Mouse (Mus musculus) forebrain, embryonic 15.5 days (tissue): Measurements from ENCODE around the gene Traf3ip1. TPM values are rescaled to one million over a fixed set of nuclear protein-coding genes. Genes with fewer than 3 reads are reported as not detected.
A peak's percentile ranks its signal among the peaks of the same experiment; 100 is the strongest.
"Not testable (repeated sequence)": the region's sequence is repeated elsewhere in the genome, so short reads cannot be mapped to it uniquely, and the experiment has no call there.

ENCODE experiments used
- ATAC-seq: fragments of 200-750 bp; cut with Nextera tagmentation; replicated peaks from 2 replicates; pipeline ENCODE4 v1.8.0; 2017; ENCODE audit warnings: mild to moderate bottlenecking, moderate TSS enrichment, moderate library complexity
- H3K27ac ChIP-seq: fragments of 300-500 bp; sonication (generic); replicated peaks from 2 replicates; pipeline ENCODE4 v1.5.1; 2015; ENCODE audit warnings: mild to moderate bottlenecking, inconsistent platforms
- H3K27me3 ChIP-seq: fragments of 300-500 bp; sonication (generic); 2 replicates; pipeline ENCODE4 v1.6.1; 2015; ENCODE audit warnings: inconsistent platforms
- H3K36me3 ChIP-seq: fragments of 300-500 bp; sonication (generic); 2 replicates; pipeline ENCODE4 v1.6.1; 2015; ENCODE audit warnings: mild to moderate bottlenecking, inconsistent platforms
- H3K4me1 ChIP-seq: fragments of 300-500 bp; sonication (generic); 2 replicates; pipeline ENCODE4 v1.6.1; 2015; ENCODE audit warnings: inconsistent platforms
- H3K4me2 ChIP-seq: fragments of 300-500 bp; sonication (generic); replicated peaks from 2 replicates; pipeline ENCODE4 v1.6.1; 2015; ENCODE audit warnings: mild to moderate bottlenecking, inconsistent platforms
- H3K4me3 ChIP-seq: fragments of 300-500 bp; sonication (generic); 2 replicates; pipeline ENCODE4 v1.5.1; 2015; ENCODE audit warnings: mild to moderate bottlenecking, inconsistent platforms
- H3K9ac ChIP-seq: fragments of 300-500 bp; sonication (generic); replicated peaks from 2 replicates; pipeline ENCODE4 v1.6.1; 2015; ENCODE audit warnings: mild to moderate bottlenecking, inconsistent platforms
- H3K9me3 ChIP-seq: fragments of 300-500 bp; sonication (generic); 2 replicates; pipeline ENCODE4 v1.6.1; 2016; ENCODE audit warnings: inconsistent platforms
- WGBS: fragments of 180-500 bp; shearing (Covaris S2); methylation state at CpG from one replicate; pipeline ENCODE4 v1.1.7; 2015; ENCODE audit warnings: mixed read lengths; 5-methylcytosine and 5-hydroxymethylcytosine counted together
- polyA plus RNA-seq: library from polyadenylated mRNA; unstranded; fragments of >200 nt; fragmentation: Nextera tagmentation; extraction: Ambion mirVana; gene quantifications from 2 replicates; pipeline ENCODE4 v1.2.1, GENCODE M21; 2015

Gene Traf3ip1
- polyA plus RNA-seq, 1 experiment from 2014 or later, result 9.5 TPM

- WGBS, result 94% methylated on average over 13 of the region's 13 CpGs
- not testable (repeated sequence) for H3K4me2 ChIP-seq, H3K4me1 ChIP-seq, H3K9ac ChIP-seq, H3K9me3 ChIP-seq, H3K27ac ChIP-seq, H3K36me3 ChIP-seq, ATAC-seq, H3K27me3 ChIP-seq, H3K4me3 ChIP-seq
Observed at GRCm38 (mm10) chr1:91478145-91478544, 16.3 kb upstream of the Traf3ip1 start.

GRCm38 (mm10) chr1:91478958-91479357 is 15.5 kb upstream of the Traf3ip1 start:
- ATAC-seq, result no peak
- Histone ChIP-seq H3K36me3 (no peaks in the 10 kb centered on the region), H3K4me2 (no peak overlapping the region), H3K9ac (no peak overlapping the region), H3K27me3 (no peaks in the 10 kb centered on the region), H3K4me3 (no peak overlapping the region), H3K4me1 (no peaks in the 10 kb centered on the region), H3K27ac (no peak overlapping the region), H3K9me3 (no peaks in the 10 kb centered on the region)
- WGBS, result 95% methylated on average over 1 of the region's 1 CpGs

- ATAC-seq, result no peak
- Histone ChIP-seq H3K9ac (no peak overlapping the region), H3K9me3 (no peaks in the 10 kb centered on the region), H3K4me2 (no peak overlapping the region), H3K27me3 (no peaks in the 10 kb centered on the region), H3K27ac (no peak overlapping the region), H3K36me3 (no peaks in the 10 kb centered on the region), H3K4me1 (no peaks in the 10 kb centered on the region), H3K4me3 (no peak overlapping the region)
- WGBS, result 79% methylated on average over 7 of the region's 7 CpGs
Observed at GRCm38 (mm10) chr1:91482616-91483211, 11.7 kb upstream of the Traf3ip1 start.

GRCm38 (mm10) chr1:91483304-91484010 is 11.0 kb upstream of the Traf3ip1 start:
- H3K36me3 ChIP-seq, result no peaks in the 10 kb centered on the region
- no peaks in the 10 kb centered on the region for H3K4me1 ChIP-seq
- no peak overlapping the region for H3K27ac ChIP-seq
- H3K27me3 ChIP-seq, result no peaks in the 10 kb centered on the region
- no peak overlapping the region for H3K9ac ChIP-seq
- 58% methylated on average over 10 of the region's 10 CpGs for WGBS
- no peaks in the 10 kb centered on the region for H3K9me3 ChIP-seq
- H3K4me3 ChIP-seq, result no peak overlapping the region
- no peak for ATAC-seq
- no peak overlapping the region for H3K4me2 ChIP-seq

GRCm38 (mm10) chr1:91484011-91484346 is 10.5 kb upstream of the Traf3ip1 start:
- Histone ChIP-seq H3K4me2 (no peak overlapping the region), H3K9me3 (no peaks in the 10 kb centered on the region), H3K4me1 (no peaks in the 10 kb centered on the region), H3K9ac (no peak overlapping the region), H3K4me3 (no peak overlapping the region), H3K27ac (no peak overlapping the region), H3K36me3 (no peaks in the 10 kb centered on the region), H3K27me3 (no peaks in the 10 kb centered on the region)
- WGBS, result 74% methylated on average over 5 of the region's 5 CpGs
- no peak for ATAC-seq

GRCm38 (mm10) chr1:91485422-91485821 is 9.0 kb upstream of the Traf3ip1 start:
- Histone ChIP-seq H3K36me3 (no peaks in the 10 kb centered on the region), H3K27ac (no peak overlapping the region), H3K27me3 (no peaks in the 10 kb centered on the region), H3K9ac (no peak overlapping the region), H3K4me1 (no peaks in the 10 kb centered on the region), H3K4me2 (no peak overlapping the region), H3K9me3 (no peaks in the 10 kb centered on the region), H3K4me3 (no peak overlapping the region)
- no peak for ATAC-seq
- WGBS, result 73% methylated on average over 3 of the region's 3 CpGs

GRCm38 (mm10) chr1:91486165-91486564 is 8.3 kb upstream of the Traf3ip1 start:
- Histone ChIP-seq H3K9ac (no peak overlapping the region), H3K9me3 (no peaks in the 10 kb centered on the region), H3K27ac (no peak overlapping the region), H3K4me3 (no peak overlapping the region), H3K27me3 (no peaks in the 10 kb centered on the region), H3K36me3 (no peaks in the 10 kb centered on the region), H3K4me2 (no peak overlapping the region), H3K4me1 (no peaks in the 10 kb centered on the region)
- no peak for ATAC-seq
- WGBS, result 93% methylated on average over 3 of the region's 3 CpGs

- H3K27me3 ChIP-seq, result no peaks in the 10 kb centered on the region
- WGBS, result 90% methylated on average over 1 of the region's 1 CpGs
- no peak overlapping the region for H3K4me2 ChIP-seq
- no peak overlapping the region for H3K27ac ChIP-seq
- ATAC-seq, result no peak
- H3K4me3 ChIP-seq, result no peak overlapping the region
- H3K4me1 ChIP-seq, result peaks cover 10% of the 10 kb centered on the region
- no peak overlapping the region for H3K9ac ChIP-seq
- no peaks in the 10 kb centered on the region for H3K36me3 ChIP-seq
- no peaks in the 10 kb centered on the region for H3K9me3 ChIP-seq
Observed at GRCm38 (mm10) chr1:91490322-91490721, 4.1 kb upstream of the Traf3ip1 start.

GRCm38 (mm10) chr1:91492740-91493139 is 1.7 kb upstream of the Traf3ip1 start:
- no peak overlapping the region for H3K9ac ChIP-seq
- no peak overlapping the region for H3K4me3 ChIP-seq
- peaks cover 19% of the 10 kb centered on the region for H3K4me1 ChIP-seq
- ATAC-seq, result no peak
- no peak overlapping the region for H3K4me2 ChIP-seq
- H3K9me3 ChIP-seq, result no peaks in the 10 kb centered on the region
- H3K27ac ChIP-seq, result no peak overlapping the region
- no peaks in the 10 kb centered on the region for H3K36me3 ChIP-seq
- 7% methylated on average over 2 of the region's 2 CpGs for WGBS
- H3K27me3 ChIP-seq, result no peaks in the 10 kb centered on the region

GRCm38 (mm10) chr1:91493938-91494337 is 509 bp upstream of the Traf3ip1 start:
- H3K4me3 ChIP-seq, result peak overlapping the region; percentile 66
- H3K27ac ChIP-seq, result no peak overlapping the region
- H3K9me3 ChIP-seq, result no peaks in the 10 kb centered on the region
- H3K9ac ChIP-seq, result peak overlapping the region; percentile 61
- 51% methylated on average over 3 of the region's 3 CpGs for WGBS
- H3K4me1 ChIP-seq, result peaks cover 19% of the 10 kb centered on the region
- no peaks in the 10 kb centered on the region for H3K27me3 ChIP-seq
- H3K4me2 ChIP-seq, result peak overlapping the region; percentile 82
- no peaks in the 10 kb centered on the region for H3K36me3 ChIP-seq
- ATAC-seq, result peak; percentile 14

- Histone ChIP-seq H3K27me3 (no peaks in the 10 kb centered on the region), H3K27ac (no peak overlapping the region), H3K9me3 (no peaks in the 10 kb centered on the region), H3K4me3 (peak overlapping the region; percentile 66), H3K4me1 (peaks cover 19% of the 10 kb centered on the region), H3K9ac (peak overlapping the region; percentile 61), H3K4me2 (peak overlapping the region; percentile 82), H3K36me3 (peaks cover 5% of the 10 kb centered on the region; the same call in 1 of the 2 replicates)
- no peak for ATAC-seq
- 40% methylated on average over 5 of the region's 5 CpGs for WGBS
Observed at GRCm38 (mm10) chr1:91495321-91495720, 874 bp downstream of the Traf3ip1 start.

- no peak for ATAC-seq
Observed at GRCm38 (mm10) chr1:91498579-91498978, 4.1 kb downstream of the Traf3ip1 start.

GRCm38 (mm10) chr1:91504615-91505014 is 10.2 kb downstream of the Traf3ip1 start:
- H3K27me3 ChIP-seq, result no peaks in the 10 kb centered on the region
- 87% methylated on average over 3 of the region's 3 CpGs for WGBS
- H3K4me1 ChIP-seq, result no peaks in the 10 kb centered on the region
- peaks cover 47% of the 10 kb centered on the region for H3K36me3 ChIP-seq
- no peaks in the 10 kb centered on the region for H3K9me3 ChIP-seq
- H3K4me3 ChIP-seq, result no peak overlapping the region
- no peak for ATAC-seq
- no peak overlapping the region for H3K27ac ChIP-seq
- no peak overlapping the region for H3K9ac ChIP-seq
- H3K4me2 ChIP-seq, result no peak overlapping the region

More at GRCm38 (mm10) chr1:91498579-91498978, 4.1 kb downstream of the Traf3ip1 start:
- Histone ChIP-seq H3K27me3 (no peaks in the 10 kb centered on the region), H3K4me1 (peaks cover 19% of the 10 kb centered on the region), H3K27ac (no peak overlapping the region), H3K4me2 (no peak overlapping the region), H3K9ac (no peak overlapping the region), H3K4me3 (no peak overlapping the region), H3K36me3 (peaks cover 24% of the 10 kb centered on the region), H3K9me3 (no peaks in the 10 kb centered on the region)
- WGBS, result 94% methylated on average over 6 of the region's 6 CpGs
